Mouse (Mus musculus) megakaryocyte, embryonic 14.5 days (primary cell): Measurements from ENCODE around the gene Myrf. TPM values are rescaled to one million over a fixed set of nuclear protein-coding genes. Genes with fewer than 3 reads are reported as not detected.
A peak's percentile ranks its signal among the peaks of the same experiment; 100 is the strongest.

Source experiments
- H3K27me3 ChIP-seq: replicated peaks from 2 replicates; pipeline ENCODE3; 2012; ENCODE audit warnings: inconsistent platforms
- H3K36me3 ChIP-seq: replicated peaks from 2 replicates; pipeline ENCODE3; 2012; ENCODE audit warnings: low read length, inconsistent platforms, mixed read lengths
- H3K4me1 ChIP-seq: 2 replicates; pipeline ENCODE4 v1.6.1; 2012; ENCODE audit warnings: inconsistent platforms
- H3K4me3 ChIP-seq: replicated peaks from 2 replicates; pipeline ENCODE3; 2012; ENCODE audit warnings: moderate library complexity, mild to moderate bottlenecking, inconsistent platforms
- H3K9me3 ChIP-seq: 2 replicates; pipeline ENCODE4 v1.6.1; 2012; ENCODE audit warnings: inconsistent platforms
- FLI1 ChIP-seq: IDR thresholded peaks from 2 replicates; pipeline ENCODE4 v1.6.1; 2012; ENCODE audit warnings: low read length, inconsistent platforms, mixed read lengths
- GATA1 ChIP-seq: IDR thresholded peaks from 3 replicates; pipeline ENCODE4 v1.6.1; 2012; ENCODE audit warnings: mixed read lengths, low read length, inconsistent platforms, borderline replicate concordance
- polyA plus RNA-seq: library from polyadenylated mRNA; stranded (reverse); fragments of >175 nt; gene quantifications from 2 replicates; pipeline ENCODE4 v1.2.3, GENCODE M21; 2012; ENCODE audit warnings: low replicate concordance; ENCODE audit not compliant: insufficient read depth

Gene Myrf
- polyA plus RNA-seq, 1 experiment: 0.34 TPM

- peaks cover 79% of the 10 kb centered on the region for H3K4me1 ChIP-seq
- no peak overlapping the region for H3K4me3 ChIP-seq
- peaks cover 100% of the 10 kb centered on the region for H3K36me3 ChIP-seq
- no peaks in the 10 kb centered on the region for H3K9me3 ChIP-seq
- TF ChIP-seq FLI1 (no peak), GATA1 (no peak)
- H3K27me3 ChIP-seq: no peaks in the 10 kb centered on the region
Observed at GRCm38 (mm10) chr19:10191326-10191725, 49.2 kb downstream of the Myrf start.

DNA sequence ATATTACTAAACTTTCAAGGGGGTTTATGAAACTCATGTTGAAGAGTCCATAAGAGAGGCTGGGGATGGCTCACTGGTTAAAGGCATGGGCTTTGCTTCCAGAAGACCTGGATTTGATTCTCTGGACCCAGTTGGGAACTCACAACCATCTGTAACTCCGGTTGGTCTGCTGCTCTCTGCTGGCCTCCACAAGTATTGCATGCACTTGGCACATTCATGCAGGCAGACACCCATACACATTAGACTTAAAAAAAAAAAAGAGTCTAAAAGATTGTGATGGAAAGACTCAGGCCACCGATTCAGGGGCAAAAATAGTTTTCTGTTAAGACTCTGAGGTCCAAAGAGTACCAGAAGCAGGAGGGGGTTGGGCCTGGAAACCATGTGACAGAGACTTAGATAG lies 49.8 kb downstream of the Myrf start:
- Histone ChIP-seq H3K36me3 (peaks cover 100% of the 10 kb centered on the region), H3K27me3 (no peaks in the 10 kb centered on the region), H3K4me3 (no peak overlapping the region), H3K4me1 (peaks cover 81% of the 10 kb centered on the region), H3K9me3 (no peaks in the 10 kb centered on the region)
- TF ChIP-seq FLI1 (no peak), GATA1 (no peak)

DNA sequence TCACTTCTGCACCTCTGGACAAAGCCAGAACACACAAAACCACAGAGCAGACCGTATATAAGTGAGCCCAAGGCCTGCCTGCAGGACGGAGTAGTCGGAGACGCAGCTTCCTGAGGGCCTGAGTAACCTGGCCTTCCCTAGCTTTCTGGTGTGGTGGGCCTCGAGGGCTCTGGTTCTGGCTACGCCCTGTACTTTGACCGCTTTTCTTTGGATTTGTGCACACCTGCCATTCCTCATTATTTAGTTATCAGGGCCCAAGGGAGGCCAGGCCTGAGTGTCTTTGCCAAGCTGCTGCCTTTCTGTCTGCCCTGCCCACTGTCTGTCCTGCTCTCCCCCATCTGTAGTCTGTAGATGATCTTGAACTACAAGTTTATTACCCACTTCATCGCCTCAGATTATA lies 50.6 kb downstream of the Myrf start:
- H3K4me1 ChIP-seq: peaks cover 90% of the 10 kb centered on the region
- TF ChIP-seq FLI1: no peak
- no peak for TF ChIP-seq GATA1
- H3K36me3 ChIP-seq: peaks cover 100% of the 10 kb centered on the region
- no peak overlapping the region for H3K4me3 ChIP-seq
- H3K9me3 ChIP-seq: no peaks in the 10 kb centered on the region
- no peaks in the 10 kb centered on the region for H3K27me3 ChIP-seq

- Histone ChIP-seq H3K27me3 (no peaks in the 10 kb centered on the region), H3K4me1 (peaks cover 92% of the 10 kb centered on the region), H3K36me3 (peaks cover 99% of the 10 kb centered on the region), H3K9me3 (no peaks in the 10 kb centered on the region), H3K4me3 (no peak overlapping the region)
- TF ChIP-seq GATA1: no peak
- TF ChIP-seq FLI1: no peak
Observed at GRCm38 (mm10) chr19:10189022-10189421, 51.5 kb downstream of the Myrf start.

GRCm38 (mm10) chr19:10188281-10188811 lies 52.2 kb downstream of the Myrf start:
- peaks cover 93% of the 10 kb centered on the region for H3K36me3 ChIP-seq
- no peaks in the 10 kb centered on the region for H3K9me3 ChIP-seq
- no peaks in the 10 kb centered on the region for H3K27me3 ChIP-seq
- no peak overlapping the region for H3K4me3 ChIP-seq
- H3K4me1 ChIP-seq: peaks cover 95% of the 10 kb centered on the region
- TF ChIP-seq GATA1 (no peak), FLI1 (no peak)

GRCm38 (mm10) chr19:10186569-10186968 lies 54.0 kb downstream of the Myrf start:
- Histone ChIP-seq H3K27me3 (no peaks in the 10 kb centered on the region), H3K4me3 (peak overlapping the region; percentile 46), H3K36me3 (peaks cover 75% of the 10 kb centered on the region), H3K4me1 (peaks cover 92% of the 10 kb centered on the region), H3K9me3 (no peaks in the 10 kb centered on the region)
- TF ChIP-seq FLI1 (no peak), GATA1 (no peak)

GRCm38 (mm10) chr19:10185876-10186275 lies 54.7 kb downstream of the Myrf start:
- TF ChIP-seq FLI1 (no peak), GATA1 (no peak)
- no peaks in the 10 kb centered on the region for H3K9me3 ChIP-seq
- H3K27me3 ChIP-seq: no peaks in the 10 kb centered on the region
- H3K4me3 ChIP-seq: no peak overlapping the region
- H3K4me1 ChIP-seq: peaks cover 89% of the 10 kb centered on the region
- H3K36me3 ChIP-seq: peaks cover 68% of the 10 kb centered on the region

GRCm38 (mm10) chr19:10184096-10184495 lies 56.5 kb downstream of the Myrf start:
- Histone ChIP-seq H3K27me3 (no peaks in the 10 kb centered on the region), H3K4me1 (peaks cover 76% of the 10 kb centered on the region), H3K36me3 (peaks cover 53% of the 10 kb centered on the region), H3K4me3 (peak overlapping the region; percentile 98), H3K9me3 (peaks cover 2% of the 10 kb centered on the region; the same call in 1 of the 2 replicates)
- no peak for TF ChIP-seq FLI1
- no peak for TF ChIP-seq GATA1

- peaks cover 70% of the 10 kb centered on the region for H3K4me1 ChIP-seq
- peaks cover 6% of the 10 kb centered on the region for H3K9me3 ChIP-seq
- peaks cover 49% of the 10 kb centered on the region for H3K36me3 ChIP-seq
- TF ChIP-seq GATA1: no peak
- TF ChIP-seq FLI1: no peak
- peak overlapping the region; percentile 98 for H3K4me3 ChIP-seq
- H3K27me3 ChIP-seq: no peaks in the 10 kb centered on the region
Observed at GRCm38 (mm10) chr19:10183299-10183983, 57.1 kb downstream of the Myrf start.

DNA sequence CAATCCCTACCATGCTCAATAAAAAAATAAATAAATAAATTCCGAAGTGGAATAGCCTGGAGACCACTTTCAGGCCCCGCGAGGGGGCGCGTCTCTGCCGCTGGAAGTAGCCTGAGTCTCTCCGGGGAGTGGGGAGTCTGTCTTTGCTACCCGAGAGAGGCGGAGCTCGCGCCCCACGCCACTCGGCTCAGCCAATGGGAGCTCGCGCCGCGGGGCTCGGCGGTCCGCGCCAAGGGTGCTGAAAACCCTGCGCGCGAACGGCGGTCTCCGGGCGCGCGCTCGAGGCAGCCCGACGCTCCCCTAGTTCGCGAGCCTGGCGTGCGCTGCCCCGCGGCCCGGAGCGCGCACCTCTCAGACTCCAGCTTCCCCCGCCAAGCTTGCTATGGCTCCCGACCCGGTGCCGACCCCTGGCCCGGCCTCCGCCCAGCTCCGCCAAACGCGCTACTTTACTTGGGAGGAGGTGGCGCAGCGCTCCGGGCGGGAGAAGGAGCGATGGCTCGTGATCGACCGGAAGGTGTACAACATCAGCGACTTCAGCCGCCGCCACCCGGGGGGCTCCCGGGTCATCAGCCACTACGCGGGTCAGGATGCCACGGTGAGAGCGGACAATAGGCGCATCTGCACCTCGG lies 57.8 kb downstream of the Myrf start, which contains the start of gene Fads1:
Fads1 (plus strand) TSS at position 219 of the 629 bp plus-strand sequence.
- peaks cover 11% of the 10 kb centered on the region for H3K9me3 ChIP-seq
- no peaks in the 10 kb centered on the region for H3K27me3 ChIP-seq
- H3K4me1 ChIP-seq: peaks cover 63% of the 10 kb centered on the region
- TF ChIP-seq GATA1: no peak
- no peak for TF ChIP-seq FLI1
- peaks cover 47% of the 10 kb centered on the region for H3K36me3 ChIP-seq
- peak within 1 kb of the TSS; percentile 98 for H3K4me3 ChIP-seq
